In genomic region chr12:91640712-91641111, GRCm38 (mm10) we compare ENCODE assay signal across 8 mouse cellular contexts. TPM values are rescaled to one million over a fixed set of nuclear protein-coding genes. Genes with fewer than 3 reads are reported as not detected.
DNase-seq lines count a peak whose midpoint lies in the region; ATAC-seq lines count a peak whose summit lies in the region.

No protein-coding gene starts in this region.

- H3K4me3 ChIP-seq in hindbrain, embryonic 10.5 days, result no peak overlapping the region
- no peak overlapping the region for H3K4me3 ChIP-seq in hindbrain, embryonic 13.5 days
- H3K4me3 ChIP-seq in heart, embryonic 16.5 days (ENCODE audit: low read length), result no peak overlapping the region
- H3K4me3 ChIP-seq in midbrain, embryonic 11.5 days (ENCODE audit: low read depth, low read length), result no peak overlapping the region

- peak overlapping the region; percentile 79 for H3K27ac ChIP-seq in hindbrain, embryonic 10.5 days
- no peak overlapping the region for H3K27ac ChIP-seq in hindbrain, embryonic 13.5 days
- no peak overlapping the region for H3K27ac ChIP-seq in heart, embryonic 16.5 days (ENCODE audit: low read length)
- no peak overlapping the region for H3K27ac ChIP-seq in midbrain, embryonic 11.5 days (ENCODE audit: low read depth, low read length)

- H3K27me3 ChIP-seq in hindbrain, embryonic 10.5 days (ENCODE audit: insufficient read depth, poor library complexity, severe bottlenecking), result no peaks in the 10 kb centered on the region
- no peaks in the 10 kb centered on the region for H3K27me3 ChIP-seq in hindbrain, embryonic 13.5 days
- no peaks in the 10 kb centered on the region for H3K27me3 ChIP-seq in heart, embryonic 16.5 days (ENCODE audit: control insufficient read depth, insufficient read depth, low read length)
- H3K27me3 ChIP-seq in midbrain, embryonic 11.5 days (ENCODE audit: control insufficient read depth, insufficient read depth, low read length), result no peaks in the 10 kb centered on the region

- no peak for ATAC-seq in hindbrain, embryonic 13.5 days (ENCODE audit: low FRiP score)
- ATAC-seq in heart, embryonic 16.5 days (replicated peaks; ENCODE audit: extremely low read depth, insufficient read depth, low FRiP score), result no peak
- ATAC-seq in midbrain, embryonic 11.5 days (ENCODE audit: low FRiP score), result 0 out of 2 replicates have a peak, but pooled peaks have one; percentile 10

- peaks cover 20% of the 10 kb centered on the region for H3K4me1 ChIP-seq in hindbrain, embryonic 10.5 days (replicated peaks)
- peaks cover 20% of the 10 kb centered on the region for H3K4me1 ChIP-seq in hindbrain, embryonic 13.5 days (replicated peaks)
- peaks cover 4% of the 10 kb centered on the region for H3K4me1 ChIP-seq in heart, embryonic 16.5 days (ENCODE audit: control insufficient read depth, insufficient read depth, low read length)
- peaks cover 15% of the 10 kb centered on the region for H3K4me1 ChIP-seq in midbrain, embryonic 11.5 days (ENCODE audit: control insufficient read depth, insufficient read depth, low read length)

- H3K4me2 ChIP-seq in hindbrain, embryonic 13.5 days, result no peak overlapping the region
- H3K4me2 ChIP-seq in heart, embryonic 16.5 days (ENCODE audit: low read depth, low read length), result peak overlapping the region; percentile 61
- H3K4me2 ChIP-seq in midbrain, embryonic 11.5 days, result peak overlapping the region; percentile 39; the same call in 1 of the 2 replicates

- peaks cover 10% of the 10 kb centered on the region for H3K36me3 ChIP-seq in hindbrain, embryonic 10.5 days
- H3K36me3 ChIP-seq in hindbrain, embryonic 13.5 days, result no peaks in the 10 kb centered on the region
- no peaks in the 10 kb centered on the region for H3K36me3 ChIP-seq in heart, embryonic 16.5 days (ENCODE audit: control insufficient read depth, insufficient read depth)
- H3K36me3 ChIP-seq in midbrain, embryonic 11.5 days (ENCODE audit: control insufficient read depth, insufficient read depth, low read length), result no peaks in the 10 kb centered on the region

- peak; percentile 37 for DNase-seq in hindbrain, embryonic 10.5 days (ENCODE audit: low spot score)
- peak; percentile 18 to 46 for DNase-seq in adrenal gland, adult 18-20 months (ENCODE audit: low spot score in 2 of 2)
- peak; percentile 40 for DNase-seq in embryo, embryonic 11.5 days (ENCODE audit: low read depth, low spot score)
- peak; percentile 56 for DNase-seq in left cerebral cortex, adult 11 months (ENCODE audit: low spot score)
- peak; percentile 92 for DNase-seq in midbrain, embryonic 11.5 days (ENCODE audit: low spot score, missing footprints)
- DNase-seq in telencephalon, adult 2 months (ENCODE audit: low read depth, low spot score), result peak; percentile 60

- H3K9me3 ChIP-seq in hindbrain, embryonic 10.5 days, result no peaks in the 10 kb centered on the region
- no peaks in the 10 kb centered on the region for H3K9me3 ChIP-seq in hindbrain, embryonic 13.5 days
- H3K9me3 ChIP-seq in heart, embryonic 16.5 days (replicated peaks; ENCODE audit: control insufficient read depth, low read length), result no peaks in the 10 kb centered on the region
- no peaks in the 10 kb centered on the region for H3K9me3 ChIP-seq in midbrain, embryonic 11.5 days (ENCODE audit: control insufficient read depth, low read length)

- H3K9ac ChIP-seq in hindbrain, embryonic 13.5 days, result no peak overlapping the region
- H3K9ac ChIP-seq in heart, embryonic 16.5 days (ENCODE audit: low read length), result no peak overlapping the region
- no peak overlapping the region for H3K9ac ChIP-seq in midbrain, embryonic 11.5 days (ENCODE audit: low read length)

- WGBS in hindbrain, embryonic 10.5 days, result 65% methylated on average over 7 of the region's 7 CpGs
- WGBS in hindbrain, embryonic 13.5 days, result 57% methylated on average over 7 of the region's 7 CpGs
- WGBS in heart, embryonic 16.5 days, result 25% methylated on average over 7 of the region's 7 CpGs
- 50% methylated on average over 7 of the region's 7 CpGs for WGBS in midbrain, embryonic 11.5 days

RNA-seq across cellular contexts. Expression of gene Gtf2a1, which starts 50.4 kb away (rescaled TPM):
- 61.5 and 62.8 TPM in 2 replicates for polyA plus RNA-seq in hindbrain, embryonic 10.5 days (2016; fragmentation: Nextera tagmentation; extraction: Ambion mirVana)
- 74.1 and 77.0 TPM in 2 replicates for polyA plus RNA-seq in hindbrain, embryonic 13.5 days (2015; fragmentation: Nextera tagmentation; extraction: Ambion mirVana)
- total RNA-seq in adrenal gland, adult 18-20 months (2021), result 10 to 100 TPM; 31.3 to 33.6 TPM
- 27.9 and 28.9 TPM in 2 replicates for polyA plus RNA-seq in heart, embryonic 16.5 days (2015; fragmentation: Nextera tagmentation; extraction: Ambion mirVana)
- polyA plus RNA-seq in midbrain, embryonic 11.5 days (2014; fragmentation: Nextera tagmentation; extraction: Ambion mirVana), result 58.2 and 61.1 TPM in 2 replicates

Comparison
In these comparisons a context has a peak if more than half of its experiments do, and no peak if none do; other contexts are left out.
1. DNase-seq: peak in every context shown above with its lines; median percentile 92 in midbrain, embryonic 11.5 days; 60 in telencephalon, adult 2 months; 56 in left cerebral cortex, adult 11 months; 40 in embryo, embryonic 11.5 days; 37 in hindbrain, embryonic 10.5 days; 32 in adrenal gland, adult 18-20 months.